Mouse (Mus musculus) embryonic facial prominence, embryonic 13.5 days (tissue): ENCODE measurements around the gene Arhgef12. TPM values are rescaled to one million over a fixed set of nuclear protein-coding genes. Genes with fewer than 3 reads are reported as not detected.
A peak's percentile ranks its signal among the peaks of the same experiment; 100 is the strongest.

Source experiments
- ATAC-seq: fragments of 200-750 bp; cut with Nextera tagmentation; 2 replicates; pipeline ENCODE4 v1.8.0; 2017; ENCODE audit warnings: low read depth; ENCODE audit not compliant: insufficient number of reproducible peaks, insufficient read depth, low FRiP score, low TSS enrichment
- H3K27ac ChIP-seq: fragments of 300-500 bp; sonication (generic); 2 replicates; pipeline ENCODE4 v1.5.1; 2015; ENCODE audit warnings: moderate library complexity, mild to moderate bottlenecking, inconsistent platforms
- H3K27me3 ChIP-seq: fragments of 300-500 bp; sonication (generic); 2 replicates; pipeline ENCODE4 v1.6.1; 2015; ENCODE audit warnings: mild to moderate bottlenecking, inconsistent platforms
- H3K36me3 ChIP-seq: fragments of 300-500 bp; sonication (generic); 2 replicates; pipeline ENCODE4 v1.6.1; 2015; ENCODE audit warnings: mild to moderate bottlenecking, inconsistent platforms
- H3K4me1 ChIP-seq: fragments of 300-500 bp; sonication (generic); 2 replicates; pipeline ENCODE4 v1.6.1; 2015; ENCODE audit warnings: inconsistent platforms
- H3K4me2 ChIP-seq: fragments of 300-500 bp; sonication (generic); 2 replicates; pipeline ENCODE4 v1.6.1; 2015; ENCODE audit warnings: moderate library complexity, mild to moderate bottlenecking, inconsistent platforms
- H3K4me3 ChIP-seq: fragments of 300-500 bp; sonication (generic); 2 replicates; pipeline ENCODE4 v1.5.1; 2015; ENCODE audit warnings: mild to moderate bottlenecking, inconsistent platforms
- H3K9ac ChIP-seq: fragments of 300-500 bp; sonication (generic); 2 replicates; pipeline ENCODE4 v1.6.1; 2015; ENCODE audit warnings: mild to moderate bottlenecking, inconsistent platforms
- H3K9me3 ChIP-seq: fragments of 300-500 bp; sonication (generic); 2 replicates; pipeline ENCODE4 v1.6.1; 2016; ENCODE audit warnings: inconsistent platforms
- WGBS: fragments of 180-500 bp; shearing (Covaris S2); methylation state at CpG from one replicate; pipeline ENCODE4 v1.1.7; 2015; ENCODE audit warnings: mixed read lengths; 5-methylcytosine and 5-hydroxymethylcytosine counted together
- polyA plus RNA-seq: library from polyadenylated mRNA; unstranded; fragments of >200 nt; fragmentation: Nextera tagmentation; extraction: Ambion mirVana; gene quantifications from 2 replicates; pipeline ENCODE4 v1.2.1, GENCODE M21; 2015

Arhgef12 gene
- polyA plus RNA-seq, 1 experiment from 2014 or later = 16.9 TPM

DNA sequence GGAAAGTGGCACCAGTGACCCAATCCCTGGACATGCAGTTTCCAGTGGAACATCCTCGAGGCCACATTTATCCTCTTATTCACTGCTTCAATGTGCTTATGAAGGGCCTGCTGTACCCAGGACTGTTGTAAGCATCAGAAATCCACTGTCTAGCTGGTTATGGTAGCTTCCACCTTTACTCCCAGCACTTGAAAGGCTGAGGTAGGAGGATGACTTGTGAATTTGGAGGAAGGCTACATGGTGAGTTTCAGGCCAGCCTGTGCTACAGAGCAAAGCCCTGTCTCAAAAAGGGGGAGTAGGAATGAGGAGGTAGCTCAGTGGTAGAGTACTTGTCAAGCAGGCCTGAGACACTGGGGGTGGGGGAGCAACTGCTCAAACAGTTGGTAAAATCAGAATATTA lies 1.0 kb upstream of the Arhgef12 start:
- H3K27me3 ChIP-seq = no peaks in the 10 kb centered on the region
- H3K9ac ChIP-seq = no peak overlapping the region
- 77% methylated on average over 1 of the region's 1 CpGs for WGBS
- peaks cover 17% of the 10 kb centered on the region for H3K4me1 ChIP-seq
- no peak overlapping the region for H3K4me2 ChIP-seq
- H3K27ac ChIP-seq = no peak overlapping the region
- H3K9me3 ChIP-seq = no peaks in the 10 kb centered on the region
- no peak for ATAC-seq
- H3K4me3 ChIP-seq = no peak overlapping the region
- peaks cover 19% of the 10 kb centered on the region for H3K36me3 ChIP-seq

DNA sequence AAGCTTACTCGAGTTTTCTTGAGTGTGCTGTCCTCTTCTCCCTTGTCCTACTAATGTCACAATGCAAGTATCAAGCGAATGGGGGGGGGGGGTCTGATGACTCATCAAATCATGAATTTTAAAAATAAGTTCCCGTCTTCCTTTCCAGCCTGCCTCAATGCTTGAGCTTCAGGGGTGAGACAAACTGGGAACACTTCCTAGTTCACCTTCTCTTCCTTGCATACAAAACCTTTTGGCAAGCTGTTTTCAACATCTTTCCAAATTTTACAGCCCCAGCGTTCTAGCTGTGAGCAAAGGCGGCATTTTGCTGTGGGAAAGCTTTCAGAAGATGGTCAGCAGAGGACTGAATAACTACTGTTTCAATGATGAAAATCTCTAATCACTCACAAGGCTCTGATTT lies 516 bp upstream of the Arhgef12 start:
- no peaks in the 10 kb centered on the region for H3K27me3 ChIP-seq
- no peak overlapping the region for H3K9ac ChIP-seq
- peak overlapping the region; percentile 82 for H3K4me2 ChIP-seq
- H3K9me3 ChIP-seq = no peaks in the 10 kb centered on the region
- peaks cover 22% of the 10 kb centered on the region for H3K4me1 ChIP-seq
- ATAC-seq = no peak
- WGBS = 61% methylated on average over 5 of the region's 5 CpGs
- peaks cover 19% of the 10 kb centered on the region for H3K36me3 ChIP-seq
- H3K27ac ChIP-seq = no peak overlapping the region
- no peak overlapping the region for H3K4me3 ChIP-seq

DNA sequence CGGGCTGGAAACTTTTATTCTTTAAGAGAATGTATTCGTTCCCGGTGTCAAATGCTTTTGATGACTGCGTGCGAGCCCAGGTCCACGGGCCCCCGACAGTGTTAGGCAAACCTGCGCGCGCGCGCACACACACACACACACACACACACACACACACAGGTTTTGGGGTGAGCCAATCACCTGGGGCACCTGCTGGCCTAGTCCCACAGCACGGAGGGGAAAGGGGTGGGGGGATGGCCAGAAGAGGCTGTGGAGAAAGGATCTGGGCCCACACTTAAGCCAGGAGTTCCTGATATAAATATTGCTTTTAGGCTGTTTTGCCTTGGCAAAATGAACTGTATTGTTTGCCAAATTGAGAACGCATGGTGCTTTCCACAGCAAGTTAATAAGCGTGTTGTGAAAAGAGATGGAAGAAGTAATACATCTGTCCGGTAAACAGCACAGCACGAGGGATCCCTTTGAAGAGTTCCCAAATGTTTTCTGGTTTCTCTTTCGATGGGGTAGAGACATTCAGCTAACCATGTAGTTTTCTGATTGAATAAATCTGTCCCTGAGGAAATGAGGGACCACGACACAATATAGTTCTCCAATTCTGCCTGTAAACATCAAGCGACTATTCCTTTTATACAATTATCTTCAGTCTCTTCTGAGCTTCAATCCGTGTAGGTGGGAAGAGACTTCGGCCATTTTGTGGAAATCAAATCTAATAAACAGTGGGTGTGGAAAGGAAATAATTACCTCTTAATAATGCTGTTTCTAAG lies 433 bp downstream of the Arhgef12 start:
- Histone ChIP-seq H3K4me2 (peak overlapping the region; percentile 82), H3K36me3 (peaks cover 16% of the 10 kb centered on the region), H3K27me3 (no peaks in the 10 kb centered on the region), H3K27ac (peak overlapping the region; percentile 97), H3K4me1 (peaks cover 31% of the 10 kb centered on the region), H3K9ac (peak overlapping the region; percentile 95), H3K4me3 (peak overlapping the region; percentile 89), H3K9me3 (no peaks in the 10 kb centered on the region)
- WGBS = 9% methylated on average over 22 of the region's 22 CpGs
- ATAC-seq = peak; percentile 43

GRCm38 (mm10) chr9:43105664-43106361 lies 1.2 kb downstream of the Arhgef12 start:
- H3K4me2 ChIP-seq = peak overlapping the region; percentile 82
- peaks cover 10% of the 10 kb centered on the region for H3K36me3 ChIP-seq
- peaks cover 31% of the 10 kb centered on the region for H3K4me1 ChIP-seq
- H3K4me3 ChIP-seq = peak overlapping the region; percentile 89
- H3K9ac ChIP-seq = peak overlapping the region; percentile 95
- H3K27me3 ChIP-seq = no peaks in the 10 kb centered on the region
- ATAC-seq = peak; percentile 90
- under 1% methylated on average over 83 of the region's 91 CpGs for WGBS
- H3K9me3 ChIP-seq = no peaks in the 10 kb centered on the region
- peak overlapping the region; percentile 97 for H3K27ac ChIP-seq

GRCm38 (mm10) chr9:43104873-43105663 lies 2.0 kb downstream of the Arhgef12 start:
- ATAC-seq = no peak; the same call in 1 of the 2 replicates
- Histone ChIP-seq H3K27me3 (no peaks in the 10 kb centered on the region), H3K9me3 (no peaks in the 10 kb centered on the region), H3K27ac (peak overlapping the region; percentile 97), H3K4me2 (peak overlapping the region; percentile 82), H3K4me3 (peak overlapping the region; percentile 89), H3K9ac (peak overlapping the region; percentile 95), H3K36me3 (0 out of 2 replicates have a peak, but pooled peaks cover 3% of the 10 kb centered on the region), H3K4me1 (peaks cover 31% of the 10 kb centered on the region)
- WGBS = under 1% methylated on average over 40 of the region's 40 CpGs

- WGBS = 3% methylated on average over 4 of the region's 4 CpGs
- Histone ChIP-seq H3K27ac (peak overlapping the region; percentile 97; the same call in 1 of the 2 replicates), H3K4me2 (peak overlapping the region; percentile 82), H3K9me3 (no peaks in the 10 kb centered on the region), H3K4me1 (peaks cover 31% of the 10 kb centered on the region), H3K36me3 (0 out of 2 replicates have a peak, but pooled peaks cover 3% of the 10 kb centered on the region), H3K27me3 (no peaks in the 10 kb centered on the region), H3K4me3 (peak overlapping the region; percentile 89), H3K9ac (peak overlapping the region; percentile 95)
- ATAC-seq = no peak
Measured at GRCm38 (mm10) chr9:43104526-43104872, 2.5 kb downstream of the Arhgef12 start.

- 24% methylated on average over 4 of the region's 4 CpGs for WGBS
- no peak overlapping the region for H3K27ac ChIP-seq
- H3K9me3 ChIP-seq = no peaks in the 10 kb centered on the region
- H3K4me3 ChIP-seq = peak overlapping the region; percentile 89
- no peak for ATAC-seq
- peak overlapping the region; percentile 82 for H3K4me2 ChIP-seq
- no peaks in the 10 kb centered on the region for H3K27me3 ChIP-seq
- 0 out of 2 replicates have a peak, but pooled peaks cover 3% of the 10 kb centered on the region for H3K36me3 ChIP-seq
- H3K9ac ChIP-seq = peak overlapping the region; percentile 58; the same call in 1 of the 2 replicates
- H3K4me1 ChIP-seq = peaks cover 33% of the 10 kb centered on the region
Measured at GRCm38 (mm10) chr9:43103675-43104299, 3.3 kb downstream of the Arhgef12 start.

- Histone ChIP-seq H3K4me2 (peak overlapping the region; percentile 82), H3K9me3 (no peaks in the 10 kb centered on the region), H3K4me1 (peaks cover 35% of the 10 kb centered on the region), H3K36me3 (0 out of 2 replicates have a peak, but pooled peaks cover 3% of the 10 kb centered on the region), H3K9ac (peak overlapping the region; percentile 49), H3K27ac (no peak overlapping the region), H3K4me3 (peak overlapping the region; percentile 89), H3K27me3 (no peaks in the 10 kb centered on the region)
- no peak for ATAC-seq
- 87% methylated on average over 2 of the region's 2 CpGs for WGBS
Measured at GRCm38 (mm10) chr9:43102931-43103330, 4.1 kb downstream of the Arhgef12 start.

DNA sequence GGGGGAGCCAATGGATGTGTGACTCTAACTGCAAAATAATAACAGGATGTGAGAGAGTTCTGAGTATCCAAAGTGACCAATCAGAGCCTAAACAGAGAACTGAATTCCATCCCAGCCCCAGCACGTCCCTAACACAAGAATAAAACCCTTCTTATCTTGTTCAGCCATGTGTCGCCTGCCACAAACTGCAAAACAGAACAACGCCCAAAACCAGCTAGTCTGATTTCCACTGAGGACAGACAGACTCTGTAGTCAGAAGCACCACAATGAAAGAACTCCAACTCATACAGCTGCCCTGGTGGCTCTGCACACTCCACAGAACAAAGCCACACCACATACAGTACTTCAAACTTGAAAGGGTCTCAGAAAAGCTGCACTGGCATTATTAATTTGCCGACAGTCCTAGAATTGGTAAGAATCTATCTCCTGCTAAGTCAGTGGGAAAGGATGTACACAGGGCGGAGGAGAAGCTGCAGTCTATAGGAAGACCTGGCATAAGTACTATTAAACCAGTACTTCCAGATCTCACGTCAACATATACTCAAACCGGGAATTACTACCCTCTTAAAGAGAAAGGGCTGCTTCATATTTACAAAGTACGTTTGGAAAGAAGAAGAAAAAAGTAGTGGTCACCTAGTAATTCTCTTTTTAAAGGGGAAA lies 5.0 kb downstream of the Arhgef12 start:
- peaks cover 42% of the 10 kb centered on the region for H3K4me1 ChIP-seq
- no peaks in the 10 kb centered on the region for H3K27me3 ChIP-seq
- peak overlapping the region; percentile 82 for H3K4me2 ChIP-seq
- no peak overlapping the region for H3K27ac ChIP-seq
- WGBS = 71% methylated on average over 8 of the region's 8 CpGs
- 0 out of 2 replicates have a peak, but pooled peaks cover 3% of the 10 kb centered on the region for H3K36me3 ChIP-seq
- 0 out of 2 replicates have a peak overlapping the region, but pooled peaks have one; percentile 1 for H3K4me3 ChIP-seq
- no peak overlapping the region for H3K9ac ChIP-seq
- H3K9me3 ChIP-seq = no peaks in the 10 kb centered on the region
- no peak for ATAC-seq

DNA sequence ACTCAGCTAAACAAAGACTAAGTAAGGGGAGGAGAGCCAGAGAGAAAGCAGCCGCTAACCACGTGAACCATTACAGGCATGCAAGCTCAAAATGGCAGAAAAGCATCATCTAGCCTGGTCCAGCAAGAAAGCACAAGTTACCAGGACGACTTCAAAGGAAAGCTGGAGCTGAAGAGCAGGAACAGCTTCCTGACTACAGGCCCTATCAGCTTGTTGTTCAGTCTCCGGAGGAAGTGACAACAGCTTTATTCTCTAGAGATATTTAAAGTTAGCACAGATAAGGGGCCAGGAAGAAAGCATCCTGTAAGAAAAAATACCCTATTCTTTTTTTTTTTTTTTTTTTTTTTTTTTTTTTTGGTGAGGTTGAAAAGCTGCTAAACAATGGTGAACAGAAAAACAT lies 8.1 kb downstream of the Arhgef12 start:
- 50% methylated on average over 4 of the region's 4 CpGs for WGBS
- H3K4me1 ChIP-seq = peaks cover 41% of the 10 kb centered on the region
- H3K9me3 ChIP-seq = no peaks in the 10 kb centered on the region
- no peak overlapping the region for H3K9ac ChIP-seq
- no peak overlapping the region for H3K4me3 ChIP-seq
- no peak overlapping the region; the same call in 1 of the 2 replicates for H3K4me2 ChIP-seq
- no peak overlapping the region for H3K27ac ChIP-seq
- no peak for ATAC-seq
- no peaks in the 10 kb centered on the region for H3K27me3 ChIP-seq
- 0 out of 2 replicates have a peak, but pooled peaks cover 3% of the 10 kb centered on the region for H3K36me3 ChIP-seq
